In genomic region chr17:87473736-87474500, GRCm38 (mm10) we compare ENCODE assay signal across 8 mouse cellular contexts. TPM values are rescaled to one million over a fixed set of nuclear protein-coding genes. Genes with fewer than 3 reads are reported as not detected.
DNase-seq lines count a peak whose midpoint lies in the region; ATAC-seq lines count a peak whose summit lies in the region.

No protein-coding gene starts in this region.

- H3K4me1 ChIP-seq in brown adipose tissue, adult 24 weeks (ENCODE audit: control insufficient read depth, insufficient read depth, insufficient read length, low read length) = peaks cover 4% of the 10 kb centered on the region; the same call in 1 of the 2 replicates
- H3K4me1 ChIP-seq in forebrain, embryonic 13.5 days = peaks cover 34% of the 10 kb centered on the region
- H3K4me1 ChIP-seq in lung, embryonic 15.5 days = peaks cover 44% of the 10 kb centered on the region
- peaks cover 35% of the 10 kb centered on the region for H3K4me1 ChIP-seq in neural tube, embryonic 15.5 days

- H3K36me3 ChIP-seq in forebrain, embryonic 13.5 days (ENCODE audit: poor library complexity, severe bottlenecking) = no peaks in the 10 kb centered on the region
- no peaks in the 10 kb centered on the region for H3K36me3 ChIP-seq in lung, embryonic 15.5 days
- H3K36me3 ChIP-seq in neural tube, embryonic 15.5 days = no peaks in the 10 kb centered on the region

- peak overlapping the region; percentile 65 for H3K4me2 ChIP-seq in forebrain, embryonic 13.5 days
- H3K4me2 ChIP-seq in lung, embryonic 15.5 days = peak overlapping the region; percentile 76
- peak overlapping the region; percentile 63 for H3K4me2 ChIP-seq in neural tube, embryonic 15.5 days

- intact Hi-C loops in heart, postnatal 36 days (cut with DNase I) = loop anchor here (2.0 kb wide), 1 partner anchor 27 kb away; the partner anchor contains the start of gene Calm2

- H3K27me3 ChIP-seq in forebrain, embryonic 13.5 days = no peaks in the 10 kb centered on the region
- no peaks in the 10 kb centered on the region for H3K27me3 ChIP-seq in lung, embryonic 15.5 days
- H3K27me3 ChIP-seq in neural tube, embryonic 15.5 days (replicated peaks) = no peaks in the 10 kb centered on the region

- no peak overlapping the region for H3K27ac ChIP-seq in brown adipose tissue, adult 24 weeks (replicated peaks; ENCODE audit: low read depth, low read length)
- H3K27ac ChIP-seq in forebrain, embryonic 13.5 days = peak overlapping the region; percentile 6
- peak overlapping the region; percentile 4; the same call in 1 of the 2 replicates for H3K27ac ChIP-seq in lung, embryonic 15.5 days
- H3K27ac ChIP-seq in neural tube, embryonic 15.5 days (replicated peaks) = peak overlapping the region; percentile 76

- no peaks in the 10 kb centered on the region for H3K9me3 ChIP-seq in forebrain, embryonic 13.5 days (replicated peaks)
- H3K9me3 ChIP-seq in lung, embryonic 15.5 days = no peaks in the 10 kb centered on the region
- H3K9me3 ChIP-seq in neural tube, embryonic 15.5 days (replicated peaks) = no peaks in the 10 kb centered on the region

- H3K9ac ChIP-seq in forebrain, embryonic 13.5 days = peak overlapping the region; percentile 61
- H3K9ac ChIP-seq in lung, embryonic 15.5 days = peak overlapping the region; percentile 34
- peak overlapping the region; percentile 37 for H3K9ac ChIP-seq in neural tube, embryonic 15.5 days (replicated peaks)

- ATAC-seq in forebrain, embryonic 13.5 days = peak; percentile 80
- peak; percentile 48; the same call in 1 of the 2 replicates for ATAC-seq in lung, embryonic 15.5 days (ENCODE audit: borderline replicate concordance, extremely low read depth, low FRiP score, low TSS enrichment)
- ATAC-seq in neural tube, embryonic 15.5 days (ENCODE audit: low FRiP score) = peak; percentile 72

- WGBS in forebrain, embryonic 13.5 days = 0% methylated on average over 23 of the region's 23 CpGs
- WGBS in lung, embryonic 15.5 days = 1% methylated on average over 23 of the region's 23 CpGs
- WGBS in neural tube, embryonic 15.5 days = 0% methylated on average over 23 of the region's 23 CpGs

- peak; percentile 66 for DNase-seq in MN1 (ENCODE audit: low spot score)
- DNase-seq in heart, postnatal 36 days = peak; percentile 31 to 42
- DNase-seq in layer of hippocampus, adult 9-11 months = peak; percentile 78
- DNase-seq in spleen, postnatal 14 days (ENCODE audit: low spot score in 2 of 2) = no peak

- peak overlapping the region; percentile 46 for H3K4me3 ChIP-seq in brown adipose tissue, adult 24 weeks (ENCODE audit: insufficient read depth, low read depth, low read length)
- H3K4me3 ChIP-seq in forebrain, embryonic 13.5 days = peak overlapping the region; percentile 38
- H3K4me3 ChIP-seq in lung, embryonic 15.5 days = peak overlapping the region; percentile 31
- peak overlapping the region; percentile 29 for H3K4me3 ChIP-seq in neural tube, embryonic 15.5 days (replicated peaks)

RNA-seq across cellular contexts. Expression of gene Calm2, which starts 27.2 kb away (rescaled TPM):
- 250 and 275 TPM in 2 replicates for polyA plus RNA-seq in brown adipose tissue, adult 24 weeks (2012; ENCODE audit: insufficient read depth, insufficient read length, missing spikeins)
- 1,676 and 1,701 TPM in 2 replicates for polyA plus RNA-seq in forebrain, embryonic 13.5 days (2015; fragmentation: Nextera tagmentation; extraction: Ambion mirVana)
- total RNA-seq in heart, postnatal 36 days (2021) = 100 to 1,000 TPM; 133 to 154 TPM
- polyA plus RNA-seq in lung, embryonic 15.5 days (2015; fragmentation: Nextera tagmentation; extraction: Ambion mirVana) = 942 and 944 TPM in 2 replicates
- polyA plus RNA-seq in neural tube, embryonic 15.5 days (2015; fragmentation: Nextera tagmentation; extraction: Ambion mirVana) = 3,061 and 3,386 TPM in 2 replicates

RNA-seq across cellular contexts. Expression of gene Stpg4, which starts 46.4 kb away (rescaled TPM):
- not detected in 2 replicates for polyA plus RNA-seq in brown adipose tissue, adult 24 weeks (2012; ENCODE audit: insufficient read depth, insufficient read length, missing spikeins)
- not detected in 2 replicates for polyA plus RNA-seq in forebrain, embryonic 13.5 days (2015; fragmentation: Nextera tagmentation; extraction: Ambion mirVana)
- total RNA-seq in heart, postnatal 36 days (2021) = not detected
- polyA plus RNA-seq in lung, embryonic 15.5 days (2015; fragmentation: Nextera tagmentation; extraction: Ambion mirVana) = not detected in 2 replicates
- 0.26 TPM in 1 of 2 replicates, not detected in the other for polyA plus RNA-seq in neural tube, embryonic 15.5 days (2015; fragmentation: Nextera tagmentation; extraction: Ambion mirVana)

Comparison
In these comparisons a context has a peak if more than half of its experiments do, and no peak if none do; other contexts are left out.
1. DNase-seq: peak in MN1 (single experiment), heart, postnatal 36 days (2 of 2) and layer of hippocampus, adult 9-11 months (single experiment); none in spleen, postnatal 14 days (0 of 2).
2. Peak in every context shown above with its lines, with median percentiles within 50 percentile points of each other: H3K4me3 ChIP-seq, ATAC-seq, H3K4me2 ChIP-seq and H3K9ac ChIP-seq.